Mouse (Mus musculus): ENCODE results near the gene Mst1r.
A peak's percentile ranks its signal among the peaks of the same experiment; 100 is the strongest.

Gene Mst1r

DNA sequence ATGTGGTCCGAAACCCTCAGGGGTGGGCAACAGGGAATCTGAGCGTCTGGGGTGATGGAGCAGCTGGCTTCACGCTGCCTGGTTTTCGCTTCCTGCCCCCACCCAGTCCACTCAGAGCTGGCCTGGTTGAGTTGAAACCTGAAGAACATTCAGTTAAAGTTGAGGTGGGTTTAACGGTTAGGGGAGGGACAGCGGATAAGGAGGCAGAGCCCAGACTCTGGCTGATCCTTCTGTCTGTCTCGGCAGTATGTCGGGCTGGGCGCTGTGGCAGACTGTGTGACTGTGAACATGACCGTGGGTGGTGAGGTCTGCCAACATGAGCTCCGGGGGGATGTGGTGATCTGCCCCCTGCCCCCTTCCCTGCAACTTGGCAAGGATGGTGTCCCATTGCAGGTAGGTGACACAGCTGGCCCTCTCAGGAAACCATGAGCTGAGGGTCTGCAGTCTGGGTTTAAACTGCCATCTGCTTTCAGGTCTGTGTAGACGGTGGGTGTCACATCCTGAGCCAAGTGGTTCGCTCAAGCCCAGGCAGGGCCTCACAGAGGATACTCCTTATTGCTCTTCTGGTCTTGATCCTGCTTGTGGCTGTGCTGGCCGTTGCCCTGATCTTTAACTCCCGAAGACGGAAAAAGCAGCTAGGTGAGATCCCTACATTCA, 8.2 kb downstream of the Mst1r start:
- no peak for DNase-seq

DNA sequence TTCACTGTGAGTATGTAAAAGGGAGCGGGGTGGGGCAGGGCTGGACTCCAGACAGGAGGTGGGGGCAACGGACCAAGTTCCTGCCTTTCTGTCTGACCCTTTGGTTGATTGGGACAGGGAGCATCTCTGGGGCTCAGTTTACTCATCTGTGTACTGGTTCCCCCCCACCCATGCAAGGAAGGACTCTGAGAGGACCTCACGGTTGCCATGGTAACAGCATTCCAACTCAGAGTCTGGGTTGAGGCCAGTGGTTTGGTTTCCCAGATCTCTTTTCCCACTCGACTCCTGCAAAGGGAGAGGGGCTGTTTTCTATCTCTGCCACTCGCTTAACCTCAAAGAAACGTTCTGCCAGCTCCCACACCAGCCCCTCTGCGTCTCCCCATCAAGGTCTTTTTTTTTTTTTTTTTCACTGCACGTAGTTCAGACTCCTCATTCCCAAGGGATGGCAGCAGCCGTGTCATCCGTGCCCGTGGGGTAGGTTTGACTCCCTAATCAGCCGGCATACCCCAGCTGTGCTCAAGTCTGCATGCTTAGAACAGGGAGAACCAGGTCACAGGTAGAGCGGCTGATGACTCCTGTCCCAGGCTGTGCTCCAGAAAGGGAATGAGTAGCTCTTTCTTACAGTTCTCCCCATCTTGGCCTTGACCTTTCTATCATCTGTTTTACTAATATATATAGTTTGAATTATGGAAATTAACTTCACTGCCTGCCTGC, 11.4 kb downstream of the Mst1r start:
- peak; percentile 74 for DNase-seq

DNA sequence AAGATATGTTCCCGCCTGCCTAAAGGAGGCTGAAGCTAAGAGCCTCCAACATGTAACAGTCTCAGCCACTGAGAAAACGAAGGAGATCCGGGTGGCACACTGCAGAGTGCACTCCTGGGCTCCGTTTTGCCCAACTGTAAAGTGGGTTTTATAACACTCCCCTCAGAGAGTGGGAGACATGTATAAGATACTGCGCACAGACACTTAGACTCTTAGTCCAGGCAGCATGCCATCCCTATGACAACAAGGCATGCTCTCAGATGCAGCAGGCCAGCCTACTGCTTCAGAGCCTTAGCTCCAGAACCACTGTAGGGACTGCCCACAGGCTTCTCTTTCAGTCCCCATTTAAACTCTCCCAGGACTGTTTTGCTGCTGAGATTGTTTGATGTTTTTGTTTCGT, 12.2 kb downstream of the Mst1r start:
- DNase-seq, result no peak

DNA sequence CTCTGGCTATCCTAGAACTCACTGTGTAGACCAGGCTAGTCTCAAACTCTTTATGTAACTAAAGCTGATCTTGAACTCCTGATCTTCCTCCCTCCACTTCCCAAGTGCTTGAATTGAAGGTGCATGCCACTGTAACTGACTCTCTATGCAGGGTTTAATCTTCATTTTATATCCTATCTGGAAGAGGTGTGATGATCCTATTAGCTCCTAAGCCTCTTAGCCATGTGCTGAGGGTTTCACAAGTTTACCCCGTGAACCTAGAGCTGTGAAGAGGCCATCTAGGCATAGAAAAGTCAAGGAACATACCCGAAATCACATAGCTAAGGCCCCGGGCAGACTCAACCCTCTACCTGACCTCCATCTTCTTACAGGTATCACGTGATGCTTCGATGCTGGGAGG, 12.8 kb downstream of the Mst1r start:
- no peak for DNase-seq

DNA sequence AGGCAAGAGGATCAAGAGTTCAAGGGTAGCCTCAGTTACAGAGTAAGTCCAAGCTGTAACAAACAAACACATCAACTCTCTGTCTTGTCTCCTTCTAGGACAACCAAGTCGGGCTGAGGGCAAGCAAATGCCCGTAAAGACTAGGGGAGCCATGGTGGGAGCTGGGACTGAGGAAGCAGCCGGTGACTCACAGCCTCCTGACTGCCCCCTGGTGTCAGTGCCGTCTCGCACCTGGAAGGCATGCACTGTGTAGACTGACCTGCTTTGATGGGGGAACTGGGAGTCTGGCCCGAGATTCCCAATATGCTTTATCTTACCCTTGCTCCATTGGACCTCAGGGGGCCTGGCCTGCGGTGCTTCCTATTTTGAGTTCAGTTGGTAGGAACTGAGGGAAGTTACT, 16.3 kb downstream of the Mst1r start:
- peak; percentile 37 for DNase-seq

DNA sequence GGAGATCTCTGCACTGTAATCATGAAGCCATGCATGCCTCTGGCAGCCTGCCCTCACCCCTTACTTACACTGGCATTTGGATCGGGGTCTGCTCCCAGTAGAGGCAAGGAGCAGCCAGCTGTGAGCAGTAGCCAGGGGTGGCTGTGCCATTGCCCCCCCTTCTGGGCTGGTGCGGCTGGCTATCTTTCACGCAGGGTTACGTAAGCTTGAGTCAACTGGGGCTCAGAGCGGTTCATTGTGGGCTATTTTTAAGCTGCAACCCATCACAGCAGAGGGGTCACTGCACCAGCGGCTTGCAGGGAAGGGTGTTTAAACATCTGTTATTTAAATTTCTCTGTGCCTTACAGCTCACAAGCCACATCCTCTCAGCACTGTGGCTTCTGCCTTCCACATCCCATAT, 17.3 kb downstream of the Mst1r start:
- no peak for DNase-seq

DNA sequence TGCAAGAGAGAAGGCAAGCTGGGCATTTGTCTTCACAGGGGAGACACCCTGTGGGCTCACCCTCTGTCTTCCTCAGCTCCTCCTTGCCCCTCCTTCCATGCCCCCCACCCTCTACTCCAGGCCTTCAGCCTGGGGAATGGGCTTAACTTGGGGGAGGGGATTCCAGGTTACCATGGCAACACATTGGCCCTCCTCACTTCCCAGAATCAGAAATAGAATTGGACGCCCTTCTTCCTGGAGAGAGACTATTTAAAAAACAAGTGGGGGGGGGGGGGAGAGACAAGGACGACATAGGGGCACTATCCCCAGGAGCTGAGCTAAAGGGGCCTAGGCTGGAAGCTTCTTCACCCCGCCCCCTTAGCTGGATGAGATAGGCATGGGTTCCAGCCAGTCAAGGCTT, 18.6 kb downstream of the Mst1r start:
- no peak for DNase-seq

GRCm38 (mm10) chr9:107926920-107927420, 20.3 kb downstream of the Mst1r start:
- DNase-seq, result no peak

DNA sequence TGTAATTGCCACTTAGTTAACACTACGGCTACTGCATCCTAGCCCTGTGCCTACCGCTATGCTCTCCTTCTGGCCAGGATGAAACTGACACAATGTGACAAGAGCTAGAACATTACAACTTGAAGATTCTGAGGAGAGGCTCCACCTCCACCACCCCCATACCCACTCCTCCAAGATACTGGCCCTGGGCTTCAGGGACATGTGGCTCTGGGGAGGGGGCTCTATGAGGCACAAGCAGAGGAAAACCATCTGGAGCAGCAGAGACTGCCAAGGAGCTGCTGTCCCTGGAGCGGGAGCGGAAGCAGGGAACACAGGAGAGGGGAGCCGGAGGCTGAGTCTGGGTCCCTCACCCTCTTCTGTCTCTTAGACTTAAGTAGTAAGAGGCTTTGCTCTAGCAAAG, 21.1 kb downstream of the Mst1r start:
- no peak for DNase-seq

- no peak for DNase-seq
Observed at GRCm38 (mm10) chr9:107928169-107928568, 21.5 kb downstream of the Mst1r start, which contains the start of gene Actl11. Gene Actl11, plus strand, starts transcription at chr9:107928469.

DNA sequence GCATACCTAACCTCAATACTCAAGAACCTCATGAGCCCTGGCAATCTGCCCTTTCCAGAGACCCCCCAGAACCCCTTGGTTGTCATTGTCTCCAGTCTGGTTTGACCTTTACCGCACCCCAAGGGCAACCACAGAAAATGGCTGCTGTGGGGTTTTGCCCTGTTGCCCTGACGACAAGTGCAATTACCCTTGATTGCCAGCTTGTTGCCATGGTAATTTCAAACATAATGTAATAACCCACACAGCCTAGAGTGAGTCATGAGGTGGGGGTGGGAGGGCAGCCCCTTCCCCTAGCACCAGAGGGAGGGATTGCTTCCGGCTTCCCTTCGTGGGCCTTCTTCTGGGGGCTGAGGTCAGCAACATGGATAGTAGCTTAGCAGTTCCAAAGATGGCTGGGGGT, 25.5 kb downstream of the Mst1r start:
- no peak for DNase-seq

DNA sequence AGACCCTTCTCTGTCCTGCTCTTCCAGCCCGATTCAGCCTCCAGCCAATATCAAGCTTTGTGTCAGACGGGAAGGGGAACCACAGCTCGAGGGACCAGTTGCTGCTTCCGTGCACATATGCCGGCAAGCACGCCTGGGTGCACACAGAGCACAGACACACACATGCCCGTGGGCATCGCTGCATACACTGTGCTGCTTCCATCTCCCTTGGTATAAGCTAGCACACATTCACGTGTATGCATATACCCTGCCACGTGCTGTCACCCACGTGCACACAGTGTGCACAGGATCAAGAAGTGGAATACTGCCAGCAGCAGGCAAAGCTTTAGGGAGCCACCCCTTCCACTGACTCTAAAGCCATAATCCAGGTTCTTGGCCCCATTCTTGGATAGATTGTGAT, 27.5 kb downstream of the Mst1r start:
- no peak for DNase-seq

- no peak for DNase-seq
Observed at GRCm38 (mm10) chr9:107935374-107935773, 28.7 kb downstream of the Mst1r start, which contains the start of gene Camkv. Gene Camkv, plus strand, starts transcription at chr9:107935674.

DNA sequence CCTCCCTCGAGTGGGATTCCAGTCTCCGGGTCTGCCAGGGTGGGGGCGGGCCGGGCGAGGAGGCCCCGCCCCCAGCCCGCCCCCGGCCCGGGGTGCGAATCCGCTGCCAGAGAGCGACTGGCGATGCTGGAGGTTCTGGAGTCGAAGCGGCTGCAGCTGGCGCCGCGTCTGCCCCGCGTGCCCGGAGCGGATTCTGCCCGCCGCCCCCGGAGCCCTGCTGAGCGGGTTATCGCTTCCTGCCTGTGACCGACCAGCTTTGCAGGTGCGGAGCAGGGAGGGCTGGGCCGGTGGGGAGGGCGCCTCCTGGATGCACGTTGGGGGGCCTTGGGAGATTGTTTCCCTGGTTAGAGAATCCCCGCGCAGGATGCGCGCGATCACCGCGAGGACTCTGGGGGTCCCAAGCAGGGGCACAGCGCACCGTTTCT, 29.1 kb downstream of the Mst1r start:
- DNase-seq, result peak; percentile 70

- DNase-seq, result peak; percentile 51
Observed at GRCm38 (mm10) chr9:107936215-107936822, 29.6 kb downstream of the Mst1r start.

DNA sequence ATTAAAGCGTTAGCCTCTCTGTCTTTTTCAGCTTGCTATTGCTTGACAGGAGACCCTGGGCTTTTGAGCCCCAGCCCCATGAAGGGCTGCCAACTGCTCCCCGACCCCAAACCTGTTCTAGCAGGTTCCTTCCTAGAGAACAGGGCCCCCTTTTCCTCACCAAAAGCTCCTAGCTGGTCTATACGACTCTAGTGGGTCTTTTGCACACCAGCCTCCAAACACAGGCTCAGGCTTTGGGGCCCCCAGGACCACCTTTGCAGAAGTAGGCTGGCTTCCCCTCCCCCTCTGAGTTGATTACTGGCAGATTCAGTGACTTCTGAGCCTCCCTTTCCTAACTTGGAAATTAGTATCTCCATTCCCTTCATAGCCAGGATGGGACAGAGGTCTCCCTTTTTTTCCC, 30.2 kb downstream of the Mst1r start:
- peak; percentile 5 for DNase-seq

- no peak for DNase-seq
Observed at GRCm38 (mm10) chr9:107947241-107948194, 40.8 kb downstream of the Mst1r start.

GRCm38 (mm10) chr9:107949184-107949921, 42.7 kb downstream of the Mst1r start:
- DNase-seq, result no peak

- DNase-seq, result no peak
Observed at GRCm38 (mm10) chr9:107949922-107950235, 43.2 kb downstream of the Mst1r start, which contains the start of gene Traip. Gene Traip, plus strand, starts transcription at chr9:107950136.

GRCm38 (mm10) chr9:107950460-107951355, 44.0 kb downstream of the Mst1r start:
- peak; percentile 97 for DNase-seq

Measured in embryo, embryonic 11 days (tissue).